Comparison of ENCODE assay signal across 8 mouse cellular contexts in genomic region chr6:116264018-116264651, GRCm38 (mm10). TPM values are rescaled to one million over a fixed set of nuclear protein-coding genes. Genes with fewer than 3 reads are reported as not detected.
DNase-seq lines count a peak whose midpoint lies in the region; ATAC-seq and TF ChIP-seq lines count a peak whose summit lies in the region.

Gene Zfand4, plus strand, starts transcription at chr6:116264222.

- H3K27ac ChIP-seq in ES-E14 (ENCODE audit: insufficient read depth, low read depth, low read length, poor library complexity, severe bottlenecking) = 0 out of 2 replicates have a peak within 1 kb of the TSS, but pooled peaks have one; percentile 12
- H3K27ac ChIP-seq in forebrain, embryonic 16.5 days (ENCODE audit: low read length) = no peak within 1 kb of the TSS; the same call in 1 of the 2 replicates
- peak within 1 kb of the TSS; percentile 38; the same call in 1 of the 2 replicates for H3K27ac ChIP-seq in lung, embryonic 15.5 days

- no peaks in the 10 kb centered on the region for H3K9me3 ChIP-seq in ES-E14 (ENCODE audit: control insufficient read depth, insufficient read depth, low read depth, low read length)
- no peaks in the 10 kb centered on the region for H3K9me3 ChIP-seq in forebrain, embryonic 16.5 days (ENCODE audit: control insufficient read depth, low read length)
- H3K9me3 ChIP-seq in lung, embryonic 15.5 days = no peaks in the 10 kb centered on the region

- peak; percentile 97 for ATAC-seq in forebrain, embryonic 16.5 days
- peak; percentile 98 for ATAC-seq in lung, embryonic 15.5 days (ENCODE audit: borderline replicate concordance, extremely low read depth, low FRiP score, low TSS enrichment)

- WGBS in forebrain, embryonic 16.5 days = under 1% methylated on average over 50 of the region's 67 CpGs
- WGBS in lung, embryonic 15.5 days = under 1% methylated on average over 65 of the region's 67 CpGs

- in situ Hi-C loops in ES-E14 (cut with MboI; ENCODE audit: low sequenced_read_pairs in 2 of 2, unreplicated experiment in 2 of 2) = no loop called here

- H3K4me2 ChIP-seq in forebrain, embryonic 16.5 days (ENCODE audit: low read length) = peak within 1 kb of the TSS; percentile 51
- H3K4me2 ChIP-seq in lung, embryonic 15.5 days = peak within 1 kb of the TSS; percentile 66

- H3K4me1 ChIP-seq in ES-E14 (ENCODE audit: control insufficient read depth in 2 of 2, insufficient read depth in 2 of 2, low read length in 2 of 2, poor library complexity in 1 of 2) = peaks cover 0 to 3% of the 10 kb centered on the region in 2 experiments; a peak in 3 of 4 replicates
- H3K4me1 ChIP-seq in forebrain, embryonic 16.5 days (replicated peaks; ENCODE audit: control insufficient read depth, insufficient read depth, low read length) = peaks cover 9% of the 10 kb centered on the region
- peaks cover 12% of the 10 kb centered on the region; the same call in 1 of the 2 replicates for H3K4me1 ChIP-seq in lung, embryonic 15.5 days

- peak; percentile 72 for DNase-seq in ES-E14 (ENCODE audit: low read depth, low spot score)
- peak; percentile 87 for DNase-seq in cerebellum, adult 11-12 months
- peak; percentile 95 for DNase-seq in heart, postnatal 4 days
- peak; percentile 77 to 88 for DNase-seq in layer of hippocampus, adult 8-10 months (ENCODE audit: low spot score in 2 of 2)
- peak; percentile 85 for DNase-seq in ovary, adult 18-20 months (ENCODE audit: low spot score)
- peak; percentile 92 for DNase-seq in thymus, postnatal 0 days (ENCODE audit: low spot score)

- H3K27me3 ChIP-seq in forebrain, embryonic 16.5 days (replicated peaks; ENCODE audit: control insufficient read depth, insufficient read depth, low read length) = no peaks in the 10 kb centered on the region
- no peaks in the 10 kb centered on the region for H3K27me3 ChIP-seq in lung, embryonic 15.5 days

- peak within 1 kb of the TSS; percentile 84 for H3K9ac ChIP-seq in ES-E14 (ENCODE audit: insufficient read depth, low read depth, low read length, poor library complexity, severe bottlenecking)
- peak within 1 kb of the TSS; percentile 62 for H3K9ac ChIP-seq in forebrain, embryonic 16.5 days (replicated peaks; ENCODE audit: low read depth, low read length)
- H3K9ac ChIP-seq in lung, embryonic 15.5 days = peak within 1 kb of the TSS; percentile 71

- peaks cover 8% of the 10 kb centered on the region; the same call in 1 of the 2 replicates for H3K36me3 ChIP-seq in ES-E14 (ENCODE audit: control insufficient read depth, insufficient read depth, low read length, poor library complexity, severe bottlenecking)
- H3K36me3 ChIP-seq in forebrain, embryonic 16.5 days (ENCODE audit: control insufficient read depth, insufficient read depth) = 0 out of 2 replicates have a peak, but pooled peaks cover 2% of the 10 kb centered on the region
- peaks cover 8% of the 10 kb centered on the region; the same call in 1 of the 2 replicates for H3K36me3 ChIP-seq in lung, embryonic 15.5 days

- H3K4me3 ChIP-seq in ES-E14 (ENCODE audit: insufficient read depth in 1 of 2, low read depth in 1 of 2, low read length in 2 of 2, poor library complexity in 1 of 2, severe bottlenecking in 1 of 2) = peak within 1 kb of the TSS; percentile 87 to 93
- H3K4me3 ChIP-seq in forebrain, embryonic 16.5 days (replicated peaks; ENCODE audit: low read length) = peak within 1 kb of the TSS; percentile 57
- peak within 1 kb of the TSS; percentile 64 for H3K4me3 ChIP-seq in lung, embryonic 15.5 days

TF ChIP-seq in ES-E14, 5 proteins besides CTCF, POLR2A, EP300 and RAD21:
- TF ChIP-seq HCFC1 (IDR thresholded peaks at IDR 0.05; ENCODE audit: borderline replicate concordance, insufficient read depth, low read length) = no peak
- peak; percentile 80 for TF ChIP-seq CHD2 (IDR thresholded peaks at IDR 0.05; ENCODE audit: low read depth, low read length)
- no peak for TF ChIP-seq ZNF384 (IDR thresholded peaks at IDR 0.05; ENCODE audit: low read depth, low read length)
- no peak for TF ChIP-seq ZC3H11A (IDR thresholded peaks at IDR 0.05; ENCODE audit: borderline replicate concordance, low read depth, low read length)
- no peak for TF ChIP-seq MAFK (IDR thresholded peaks at IDR 0.05; ENCODE audit: insufficient read depth, low read depth, low read length)

RNA-seq across cellular contexts. Expression of gene Zfand4, which starts in this region (rescaled TPM):
- 0.79 and 1.2 TPM in 2 replicates for total RNA-seq in ES-E14 (2012; rRNA removed)
- 7.2 and 8.7 TPM in 2 replicates for polyA plus RNA-seq in forebrain, embryonic 16.5 days (2015; fragmentation: Nextera tagmentation; extraction: Ambion mirVana)
- total RNA-seq in heart, postnatal 4 days (2021) = 1 to 10 TPM; 6.0 to 7.5 TPM
- total RNA-seq in layer of hippocampus, adult 8-10 months (2022) = 10 to 100 TPM in 2 of 4 experiments, 1 to 10 TPM in 2; 6.1 to 10.5 (median 9.0) TPM
- 6.3 and 6.5 TPM in 2 replicates for polyA plus RNA-seq in lung, embryonic 15.5 days (2015; fragmentation: Nextera tagmentation; extraction: Ambion mirVana)
- 7.0 and 9.2 TPM in 2 replicates for polyA plus RNA-seq in thymus, postnatal 0 days (2015; fragmentation: Nextera tagmentation; extraction: Ambion mirVana)
